Mouse (Mus musculus) kidney, adult 18-20 months (tissue): Measurements from ENCODE around the gene Oprl1.

Experiments
- DNase-seq: peaks from one replicate; pipeline ENCODE4 v3.0.0; 2021

Gene Oprl1

DNA sequence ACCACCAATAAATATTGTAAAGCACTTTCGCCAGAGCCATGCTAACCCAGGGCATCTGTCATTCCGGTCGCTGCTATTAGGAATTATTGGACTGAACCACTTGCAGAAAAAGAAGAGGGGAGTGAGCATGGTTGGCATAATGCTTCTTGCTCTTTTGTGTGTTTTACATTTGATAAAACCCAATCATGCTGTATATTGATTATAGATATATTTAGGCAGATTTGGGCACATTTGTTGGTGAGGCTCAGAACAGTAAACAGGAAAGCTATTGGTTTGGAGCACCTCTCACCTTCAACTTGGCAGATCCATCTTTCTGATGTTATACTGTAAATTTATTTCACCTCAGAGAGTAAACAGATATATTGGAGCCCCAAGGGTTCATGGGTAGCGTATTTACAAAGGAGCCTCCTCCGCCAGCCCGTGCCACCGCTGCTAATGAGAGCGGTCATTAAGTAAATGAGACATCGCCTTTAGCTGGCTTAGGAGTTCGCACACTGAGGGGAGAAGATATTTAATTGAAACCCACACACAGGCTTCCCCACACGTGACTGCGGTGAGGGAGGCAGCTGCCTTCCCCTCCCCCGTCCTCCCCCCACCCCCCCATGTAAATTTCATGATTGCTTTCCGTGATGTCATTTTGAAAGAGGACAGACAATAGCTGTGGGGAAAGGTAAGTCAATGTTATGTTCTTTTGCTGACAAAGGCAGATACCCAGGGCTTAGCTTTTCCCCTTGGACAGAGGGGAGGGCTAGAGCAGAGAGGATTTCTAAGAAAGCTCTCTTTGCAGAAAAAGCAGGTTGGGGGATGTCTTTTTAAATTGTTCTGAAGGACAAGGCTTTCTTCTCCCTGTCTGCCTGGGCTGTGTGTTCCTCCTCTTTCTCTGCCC, 52.1 kb downstream of the Oprl1 start:
- no peak for DNase-seq

DNA sequence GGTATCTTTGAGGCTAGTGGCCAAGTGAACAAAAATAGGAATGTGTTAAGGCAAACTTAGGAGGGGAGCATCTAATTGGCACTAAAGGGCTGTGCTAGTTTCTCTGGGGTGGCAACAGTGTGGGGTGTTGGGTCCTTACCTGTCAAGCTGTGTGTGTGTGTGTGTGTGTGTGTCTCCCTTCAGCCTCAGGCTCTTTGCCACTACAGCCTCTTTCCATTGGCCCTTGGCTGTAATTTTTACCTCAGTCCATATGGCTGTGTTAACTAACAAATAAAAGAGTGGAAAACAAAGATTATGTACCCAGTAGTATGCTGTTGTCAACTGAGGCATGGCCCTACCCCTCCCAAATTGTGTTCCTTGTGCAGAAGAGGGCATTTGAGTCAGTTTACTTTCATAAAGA, 53.6 kb downstream of the Oprl1 start:
- no peak for DNase-seq

DNA sequence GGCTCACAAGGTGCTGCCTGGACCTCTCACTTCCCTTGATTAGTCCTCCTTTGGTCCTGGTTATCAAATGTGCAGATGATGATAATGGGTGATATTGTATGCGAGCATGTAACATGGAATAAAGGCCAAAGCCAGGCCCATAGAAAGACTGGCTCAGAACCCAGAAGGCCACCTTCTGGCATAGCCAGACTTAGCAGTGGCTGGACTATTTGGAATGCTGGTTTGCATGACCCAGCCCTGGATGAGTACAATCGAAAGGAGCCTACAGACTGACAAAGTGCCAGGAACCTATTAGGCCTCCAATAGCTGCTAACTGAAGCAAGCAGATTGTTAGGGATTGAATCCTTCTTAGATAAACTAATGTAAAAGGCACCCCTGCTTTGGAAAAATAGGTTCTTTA, 54.6 kb downstream of the Oprl1 start:
- no peak for DNase-seq
